Comparison of ENCODE assay signal across 30 mouse cellular contexts in the genomic region with DNA sequence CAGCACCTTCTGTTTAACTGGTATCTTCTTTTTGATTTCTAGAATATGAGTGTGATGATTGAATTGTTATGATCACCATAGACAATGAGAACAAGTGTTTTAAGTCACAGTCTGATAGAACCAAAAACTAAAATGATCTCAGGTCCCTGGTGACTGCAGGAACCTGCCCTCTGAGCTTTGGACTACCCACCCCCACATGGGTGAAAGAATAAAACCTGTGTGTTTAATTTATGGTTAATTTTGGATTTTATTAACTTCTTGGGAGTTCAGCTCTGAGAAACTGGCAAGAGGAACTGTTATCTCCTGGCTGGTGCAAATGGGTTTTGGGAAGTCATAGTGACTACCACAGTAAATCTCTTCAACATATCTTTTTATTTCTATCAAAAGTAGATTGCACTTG. TPM values are rescaled to one million over a fixed set of nuclear protein-coding genes. Genes with fewer than 3 reads are reported as not detected.
A peak's percentile ranks its signal among the peaks of the same experiment; 100 is the strongest.
DNase-seq lines count a peak whose midpoint lies in the region; ATAC-seq lines count a peak whose summit lies in the region.
"Had no signal": no experiment of that assay in that cellular context is flagged by ENCODE, and none has a peak within 500 bp of the region (broad histone marks: within the 10 kb centered on the region; RNA-seq: fewer than 3 reads in every experiment).

No protein-coding gene starts in this region.

- peaks cover 9% of the 10 kb centered on the region for H3K4me1 ChIP-seq in kidney, embryonic 15.5 days
- H3K4me1 ChIP-seq: heart, embryonic 12.5 days; heart, embryonic 15.5 days had no signal

- DNase-seq in kidney, adult 18-20 months: peak; percentile 28
- DNase-seq in kidney, postnatal 10 days: no peak
- DNase-seq in kidney, adult 9 months: peak; percentile 89
- peak; percentile 32 for DNase-seq in kidney, postnatal 14 days
- DNase-seq in kidney, postnatal 36 days: peak; percentile 66 to 68
- no peak for DNase-seq in cerebellum, adult 9-11 months
- DNase-seq: adrenal gland, postnatal 10 days; adrenal gland, postnatal 36 days; B cell, adult 2 months; cerebellum, adult 18-20 months; cerebellum, postnatal 10 days; cerebellum, postnatal 36 days; embryo, embryonic 11 days; gastrocnemius, postnatal 25 days; heart, adult 18-20 months; heart, postnatal 10 days; heart, postnatal 36 days had no signal

- ATAC-seq in kidney, embryonic 15.5 days (replicated peaks; ENCODE audit: low FRiP score): no peak
- ATAC-seq: forebrain, embryonic 15.5 days; Patski had no signal

- no peak overlapping the region for H3K9ac ChIP-seq in kidney, embryonic 15.5 days
- H3K9ac ChIP-seq: embryonic facial prominence, embryonic 13.5 days; forebrain, embryonic 12.5 days; forebrain, embryonic 15.5 days; heart, embryonic 12.5 days; heart, embryonic 15.5 days; hindbrain, embryonic 13.5 days had no signal

- no peak overlapping the region for H3K27ac ChIP-seq in kidney, embryonic 15.5 days
- H3K27ac ChIP-seq: embryonic facial prominence, embryonic 10.5 days; embryonic facial prominence, embryonic 13.5 days; forebrain, embryonic 12.5 days; forebrain, embryonic 15.5 days; heart, embryonic 15.5 days; hindbrain, embryonic 10.5 days; hindbrain, embryonic 13.5 days had no signal

- H3K36me3 ChIP-seq in kidney, embryonic 15.5 days: no peaks in the 10 kb centered on the region
- H3K36me3 ChIP-seq: embryonic facial prominence, embryonic 10.5 days; embryonic facial prominence, embryonic 13.5 days; forebrain, embryonic 12.5 days; forebrain, embryonic 15.5 days; G1E; heart, embryonic 12.5 days; heart, embryonic 15.5 days; hindbrain, embryonic 10.5 days; hindbrain, embryonic 13.5 days had no signal

- H3K4me2 ChIP-seq in kidney, embryonic 15.5 days: no peak overlapping the region
- H3K4me2 ChIP-seq: embryonic facial prominence, embryonic 13.5 days; forebrain, embryonic 12.5 days; forebrain, embryonic 15.5 days; heart, embryonic 12.5 days; heart, embryonic 15.5 days; hindbrain, embryonic 13.5 days had no signal

- H3K9me3 ChIP-seq in kidney, embryonic 15.5 days (replicated peaks): no peaks in the 10 kb centered on the region
- H3K9me3 ChIP-seq: embryonic facial prominence, embryonic 10.5 days; embryonic facial prominence, embryonic 13.5 days; forebrain, embryonic 12.5 days; forebrain, embryonic 15.5 days; G1E; heart, embryonic 15.5 days had no signal

- no peak overlapping the region for H3K4me3 ChIP-seq in kidney, embryonic 15.5 days (replicated peaks)
- H3K4me3 ChIP-seq: embryonic facial prominence, embryonic 10.5 days; embryonic facial prominence, embryonic 13.5 days; erythroblast, embryonic 14.5 days; forebrain, embryonic 12.5 days; forebrain, embryonic 15.5 days; heart, embryonic 12.5 days; heart, embryonic 15.5 days; hindbrain, embryonic 10.5 days; hindbrain, embryonic 13.5 days had no signal

- no peaks in the 10 kb centered on the region for H3K27me3 ChIP-seq in kidney, embryonic 15.5 days
- H3K27me3 ChIP-seq: CH12.LX; embryonic facial prominence, embryonic 13.5 days; forebrain, embryonic 12.5 days; forebrain, embryonic 15.5 days; heart, embryonic 12.5 days; heart, embryonic 15.5 days; hindbrain, embryonic 13.5 days; Patski had no signal

RNA-seq across cellular contexts. Expression of gene Gsap, which starts 6.6 kb away (rescaled TPM):
- 1.6 and 2.0 TPM in 2 replicates for polyA plus RNA-seq in kidney, embryonic 15.5 days (2015; fragmentation: Nextera tagmentation; extraction: Ambion mirVana)
- polyA plus RNA-seq: G1E had no signal

Comparison
In these comparisons a context has a peak if more than half of its experiments do, and no peak if none do; other contexts are left out.
1. DNase-seq: peak in kidney, adult 18-20 months (single experiment), kidney, adult 9 months (single experiment), kidney, postnatal 14 days (single experiment) and kidney, postnatal 36 days (2 of 2); none in kidney, postnatal 10 days (single experiment) and cerebellum, adult 9-11 months (single experiment).